Mouse (Mus musculus) spleen, adult 2 months (tissue): ENCODE measurements around the gene Map3k1. TPM values are rescaled to one million over a fixed set of nuclear protein-coding genes. Genes with fewer than 3 reads are reported as not detected.

Experiments used
- DNase-seq, 2 experiments: peaks; one replicate each; pipeline versions ENCODE4 v3.0.0 to v3.0.0-alpha.2; 2012 to 2021; ENCODE audit warnings: low spot score in 2 of 2, low read depth in 1 of 2
- H3K27ac ChIP-seq: fragments of 200-500 bp; 2 replicates; pipeline ENCODE4 v1.5.1; 2012; ENCODE audit warnings: low read length, inconsistent platforms; ENCODE audit not compliant: insufficient read depth
- H3K27me3 ChIP-seq: fragments of 200-500 bp; 2 replicates; pipeline ENCODE4 v1.6.1; 2012; ENCODE audit warnings: mild to moderate bottlenecking, moderate library complexity, low read length, inconsistent platforms; ENCODE audit not compliant: control insufficient read depth, insufficient read depth
- H3K36me3 ChIP-seq: fragments of 200-500 bp; 2 replicates; pipeline ENCODE4 v1.6.1; 2012; ENCODE audit warnings: mild to moderate bottlenecking, low read length, inconsistent platforms; ENCODE audit not compliant: control insufficient read depth, insufficient read depth
- H3K4me1 ChIP-seq: fragments of 200-500 bp; 2 replicates; pipeline ENCODE4 v1.6.1; 2011; ENCODE audit warnings: inconsistent platforms; ENCODE audit not compliant: control insufficient read depth, insufficient read depth, insufficient read length
- H3K4me3 ChIP-seq: fragments of 200-500 bp; 2 replicates; pipeline ENCODE4 v1.5.1; 2011; ENCODE audit warnings: mild to moderate bottlenecking, inconsistent platforms; ENCODE audit not compliant: insufficient read depth, insufficient read length; ENCODE audit errors: extremely low read depth
- CTCF ChIP-seq: fragments of 200-500 bp; IDR thresholded peaks from 2 replicates; pipeline ENCODE4 v1.5.1; 2011; ENCODE audit warnings: mild to moderate bottlenecking, inconsistent platforms; ENCODE audit not compliant: insufficient read depth, insufficient read length, insufficient replicate concordance; ENCODE audit errors: extremely low read depth
- POLR2A ChIP-seq: fragments of 200-500 bp; IDR thresholded peaks from 2 replicates; pipeline ENCODE4 v1.6.1; 2011; ENCODE audit warnings: low read depth, low read length, inconsistent platforms
- WGBS: fragments of 180-500 bp; shearing (Covaris S2); methylation state at CpG from one replicate; pipeline ENCODE4 v1.1.7; 2018; 5-methylcytosine and 5-hydroxymethylcytosine counted together
- polyA plus RNA-seq: library from polyadenylated mRNA; depleted of rRNA; stranded (reverse); fragments of >200 nt; gene quantifications from 2 replicates; pipeline ENCODE4 v1.2.3, GENCODE M21; 2012; rRNA removed

Gene Map3k1
- 45.1 and 49.9 TPM in 2 replicates for polyA plus RNA-seq

- Histone ChIP-seq H3K27me3 (no peaks in the 10 kb centered on the region; the same call in 1 of the 2 replicates), H3K4me1 (peaks cover 17% of the 10 kb centered on the region; the same call in 1 of the 2 replicates), H3K27ac (peak within 1 kb of the TSS; percentile 100), H3K4me3 (peak within 1 kb of the TSS; percentile 96), H3K36me3 (no peaks in the 10 kb centered on the region)
- TF ChIP-seq POLR2A (peak; percentile 43; the same call in 1 of the 2 replicates), CTCF (no peak)
- WGBS: 2% methylated on average over 93 of the region's 136 CpGs
- peak in 1 of 2 experiments; percentile 68 for DNase-seq
Observed at GRCm38 (mm10) chr13:111808637-111809465, at the start of gene Map3k1. Gene Map3k1 (minus strand): TSS chr13:111808993.

GRCm38 (mm10) chr13:111856786-111857455 lies 48.1 kb upstream of the Map3k1 start:
- H3K4me3 ChIP-seq: no peak overlapping the region
- DNase-seq: no peak
- peaks cover 7% of the 10 kb centered on the region; the same call in 1 of the 2 replicates for H3K4me1 ChIP-seq
- H3K27ac ChIP-seq: no peak overlapping the region
- no peak for TF ChIP-seq POLR2A
- no peak for TF ChIP-seq CTCF
- 93% methylated on average over 7 of the region's 7 CpGs for WGBS
- no peaks in the 10 kb centered on the region for H3K27me3 ChIP-seq
- no peaks in the 10 kb centered on the region for H3K36me3 ChIP-seq

GRCm38 (mm10) chr13:111856232-111856631 lies 47.4 kb upstream of the Map3k1 start:
- no peaks in the 10 kb centered on the region for H3K27me3 ChIP-seq
- WGBS: 89% methylated on average over 7 of the region's 7 CpGs
- H3K36me3 ChIP-seq: no peaks in the 10 kb centered on the region
- DNase-seq: no peak
- no peak overlapping the region for H3K4me3 ChIP-seq
- H3K4me1 ChIP-seq: peaks cover 7% of the 10 kb centered on the region; the same call in 1 of the 2 replicates
- TF ChIP-seq POLR2A (no peak), CTCF (no peak)
- no peak overlapping the region for H3K27ac ChIP-seq

GRCm38 (mm10) chr13:111852451-111853224 lies 43.8 kb upstream of the Map3k1 start:
- TF ChIP-seq CTCF (no peak), POLR2A (no peak)
- WGBS: 88% methylated on average over 9 of the region's 9 CpGs
- Histone ChIP-seq H3K4me1 (peaks cover 7% of the 10 kb centered on the region; the same call in 1 of the 2 replicates), H3K27me3 (no peaks in the 10 kb centered on the region), H3K27ac (no peak overlapping the region), H3K4me3 (no peak overlapping the region), H3K36me3 (no peaks in the 10 kb centered on the region)
- DNase-seq: no peak

- no peak for DNase-seq
- Histone ChIP-seq H3K4me1 (peaks cover 9% of the 10 kb centered on the region; the same call in 1 of the 2 replicates), H3K27ac (no peak overlapping the region), H3K27me3 (no peaks in the 10 kb centered on the region), H3K36me3 (no peaks in the 10 kb centered on the region), H3K4me3 (no peak overlapping the region)
- TF ChIP-seq CTCF (no peak), POLR2A (no peak)
- WGBS: 95% methylated on average over 12 of the region's 12 CpGs
Observed at GRCm38 (mm10) chr13:111850046-111850837, 41.4 kb upstream of the Map3k1 start.

- H3K36me3 ChIP-seq: no peaks in the 10 kb centered on the region
- H3K27ac ChIP-seq: peak overlapping the region; percentile 46; the same call in 1 of the 2 replicates
- no peak overlapping the region for H3K4me3 ChIP-seq
- TF ChIP-seq CTCF: no peak
- TF ChIP-seq POLR2A: no peak
- peaks cover 2% of the 10 kb centered on the region; the same call in 1 of the 2 replicates for H3K4me1 ChIP-seq
- DNase-seq: peak in 1 of 2 experiments; percentile 40
- no peaks in the 10 kb centered on the region for H3K27me3 ChIP-seq
- WGBS: 28% methylated on average over 9 of the region's 9 CpGs
Observed at GRCm38 (mm10) chr13:111845471-111845870, 36.7 kb upstream of the Map3k1 start.
